Mouse (Mus musculus) liver, adult 2 months (tissue): ENCODE data around the gene Sel1l3.

Experiments used
- CTCF ChIP-seq: fragments of 200-500 bp; IDR thresholded peaks from 2 replicates; pipeline ENCODE4 v1.5.1; 2011; ENCODE audit warnings: low read depth, low read length, control low read depth
- POLR2A ChIP-seq: fragments of 200-500 bp; IDR thresholded peaks from 2 replicates; pipeline ENCODE4 v1.6.1; 2011; ENCODE audit warnings: low read length, control low read depth; ENCODE audit not compliant: insufficient read depth; ENCODE audit errors: extremely low read depth

- TF ChIP-seq CTCF (no peak), POLR2A (no peak)
Observed at GRCm38 (mm10) chr5:53139140-53139539, 74.6 kb downstream of the Sel1l3 start.
